Mouse (Mus musculus) embryonic facial prominence, embryonic 12.5 days (tissue): ENCODE data around the gene Dusp7. TPM values are rescaled to one million over a fixed set of nuclear protein-coding genes. Genes with fewer than 3 reads are reported as not detected.

Experiments used
- ATAC-seq: fragments of 200-750 bp; cut with Nextera tagmentation; 2 replicates; pipeline ENCODE4 v1.8.0; 2017; ENCODE audit not compliant: insufficient number of reproducible peaks, insufficient read depth, low FRiP score, low TSS enrichment
- H3K27ac ChIP-seq: fragments of 300-500 bp; sonication (generic); 2 replicates; pipeline ENCODE4 v1.5.1; 2016; ENCODE audit warnings: mild to moderate bottlenecking
- H3K27me3 ChIP-seq: fragments of 300-500 bp; sonication (generic); 2 replicates; pipeline ENCODE4 v1.6.1; 2016; ENCODE audit warnings: mild to moderate bottlenecking, moderate library complexity
- H3K36me3 ChIP-seq: fragments of 300-500 bp; sonication (generic); 2 replicates; pipeline ENCODE4 v1.6.1; 2016; ENCODE audit warnings: mild to moderate bottlenecking
- H3K4me1 ChIP-seq: fragments of 300-500 bp; sonication (generic); 2 replicates; pipeline ENCODE4 v1.6.1; 2016
- H3K4me2 ChIP-seq: fragments of 300-500 bp; sonication (generic); replicated peaks from 2 replicates; pipeline ENCODE4 v1.6.1; 2016; ENCODE audit warnings: mild to moderate bottlenecking, moderate library complexity
- H3K4me3 ChIP-seq: fragments of 300-500 bp; sonication (generic); 2 replicates; pipeline ENCODE4 v1.5.1; 2016; ENCODE audit warnings: mild to moderate bottlenecking
- H3K9ac ChIP-seq: fragments of 300-500 bp; sonication (generic); 2 replicates; pipeline ENCODE4 v1.6.1; 2016; ENCODE audit warnings: mild to moderate bottlenecking, moderate library complexity
- H3K9me3 ChIP-seq: fragments of 300-500 bp; sonication (generic); 2 replicates; pipeline ENCODE4 v1.6.1; 2016; ENCODE audit warnings: mild to moderate bottlenecking, moderate library complexity
- WGBS: fragments of 180-500 bp; shearing (Covaris S2); methylation state at CpG from one replicate; pipeline ENCODE4 v1.1.7; 2016; 5-methylcytosine and 5-hydroxymethylcytosine counted together
- polyA plus RNA-seq: library from polyadenylated mRNA; unstranded; fragments of >200 nt; fragmentation: Nextera tagmentation; extraction: Ambion mirVana; gene quantifications from 2 replicates; pipeline ENCODE4 v1.2.1, GENCODE M21; 2016

Gene Dusp7
- polyA plus RNA-seq, 1 experiment from 2014 or later: 51.1 TPM

DNA sequence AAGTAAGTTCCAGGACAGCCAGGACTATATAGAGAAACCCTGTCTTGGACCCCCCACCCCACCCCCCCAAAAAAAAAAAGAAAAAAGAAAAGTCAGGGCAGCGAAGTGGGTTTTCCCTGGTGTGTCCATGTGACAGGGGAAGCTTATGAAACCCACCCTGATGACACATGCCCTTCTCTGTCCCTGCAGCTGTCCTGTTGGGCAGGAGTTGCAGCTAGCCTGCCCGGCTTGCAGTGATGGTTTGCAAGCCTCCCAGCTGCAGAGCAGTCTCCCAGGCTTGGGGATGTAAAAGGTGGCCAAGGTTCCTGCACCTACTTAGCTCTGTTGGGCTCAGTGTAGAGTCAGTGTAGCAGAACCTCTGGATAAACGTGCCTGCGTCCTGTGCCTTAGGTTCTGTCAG is 28.7 kb upstream of the Dusp7 start:
- H3K4me3 ChIP-seq: no peak overlapping the region
- 74% methylated on average over 4 of the region's 4 CpGs for WGBS
- H3K4me1 ChIP-seq: peaks cover 67% of the 10 kb centered on the region
- no peak overlapping the region for H3K4me2 ChIP-seq
- no peaks in the 10 kb centered on the region for H3K9me3 ChIP-seq
- no peaks in the 10 kb centered on the region for H3K27me3 ChIP-seq
- peak overlapping the region; percentile 98 for H3K27ac ChIP-seq
- H3K36me3 ChIP-seq: no peaks in the 10 kb centered on the region
- ATAC-seq: no peak
- no peak overlapping the region for H3K9ac ChIP-seq

DNA sequence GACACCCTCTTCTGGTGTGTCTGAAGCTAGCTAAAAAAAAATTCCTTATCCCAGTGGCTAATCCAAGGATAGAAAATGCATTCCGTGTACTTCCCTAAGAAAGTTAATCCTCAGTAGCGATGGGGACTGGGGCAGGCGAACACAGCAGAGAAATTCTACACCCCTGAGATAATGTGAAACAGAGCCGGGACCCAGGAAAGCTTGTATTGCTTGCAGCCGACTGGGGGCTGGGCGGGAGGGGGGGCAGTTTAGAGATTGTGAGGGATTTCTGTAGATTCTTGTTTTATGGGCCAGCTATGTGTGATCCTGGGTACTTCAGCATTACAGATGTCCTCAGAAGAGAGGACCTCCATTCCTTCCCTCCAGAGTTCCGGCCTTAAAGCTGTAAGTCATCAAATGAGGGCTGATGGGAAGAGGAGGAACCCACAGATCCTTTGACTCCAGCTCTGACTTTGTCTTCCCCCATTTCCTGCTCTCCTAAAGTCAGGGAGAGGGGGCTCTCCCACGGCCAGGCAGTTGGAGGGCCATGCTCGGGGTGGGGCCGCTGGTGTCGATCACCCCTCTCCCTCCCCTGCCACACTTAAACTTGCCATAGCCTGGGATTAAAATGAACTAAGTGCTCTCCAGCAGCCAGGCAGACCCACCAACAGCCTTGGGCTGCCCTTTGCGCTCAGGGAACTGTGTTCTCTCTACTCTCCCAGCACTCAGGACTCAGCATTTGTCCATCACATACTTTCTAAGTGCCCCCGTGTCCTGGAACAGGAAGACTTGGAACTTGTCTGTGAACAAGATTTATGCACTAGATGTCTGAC is 27.7 kb upstream of the Dusp7 start:
- H3K4me3 ChIP-seq: no peak overlapping the region
- 0 out of 2 replicates have a peak overlapping the region, but pooled peaks have one; percentile 16 for H3K4me2 ChIP-seq
- peaks cover 77% of the 10 kb centered on the region for H3K4me1 ChIP-seq
- 0 out of 2 replicates have a peak overlapping the region, but pooled peaks have one; percentile 0 for H3K9ac ChIP-seq
- H3K36me3 ChIP-seq: no peaks in the 10 kb centered on the region
- no peaks in the 10 kb centered on the region for H3K9me3 ChIP-seq
- H3K27ac ChIP-seq: peak overlapping the region; percentile 98
- ATAC-seq: no peak
- no peaks in the 10 kb centered on the region for H3K27me3 ChIP-seq
- WGBS: 20% methylated on average over 13 of the region's 13 CpGs

DNA sequence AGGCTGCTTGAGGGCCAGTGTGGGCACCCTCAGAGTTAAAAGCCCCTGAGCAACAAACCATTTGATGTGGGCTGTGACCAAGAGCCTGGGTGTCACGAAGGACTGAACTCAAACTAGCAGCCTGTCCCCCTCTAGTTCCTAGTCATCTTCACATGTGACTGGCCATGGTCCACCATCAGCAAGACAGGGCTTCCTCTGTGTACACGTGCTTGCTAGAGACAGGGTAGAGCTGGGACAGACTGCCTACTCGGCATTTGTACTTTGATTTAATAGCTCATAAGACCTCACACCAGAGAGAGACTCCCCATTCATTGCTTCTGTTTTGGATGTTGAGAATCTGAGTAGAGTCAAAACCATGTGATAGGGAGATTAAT is 27.1 kb upstream of the Dusp7 start:
- Histone ChIP-seq H3K9me3 (no peaks in the 10 kb centered on the region), H3K36me3 (no peaks in the 10 kb centered on the region), H3K9ac (0 out of 2 replicates have a peak overlapping the region, but pooled peaks have one; percentile 0), H3K4me1 (peaks cover 79% of the 10 kb centered on the region), H3K4me3 (no peak overlapping the region), H3K27me3 (no peaks in the 10 kb centered on the region), H3K27ac (peak overlapping the region; percentile 98), H3K4me2 (no peak overlapping the region)
- ATAC-seq: no peak
- WGBS: 35% methylated on average over 3 of the region's 3 CpGs

DNA sequence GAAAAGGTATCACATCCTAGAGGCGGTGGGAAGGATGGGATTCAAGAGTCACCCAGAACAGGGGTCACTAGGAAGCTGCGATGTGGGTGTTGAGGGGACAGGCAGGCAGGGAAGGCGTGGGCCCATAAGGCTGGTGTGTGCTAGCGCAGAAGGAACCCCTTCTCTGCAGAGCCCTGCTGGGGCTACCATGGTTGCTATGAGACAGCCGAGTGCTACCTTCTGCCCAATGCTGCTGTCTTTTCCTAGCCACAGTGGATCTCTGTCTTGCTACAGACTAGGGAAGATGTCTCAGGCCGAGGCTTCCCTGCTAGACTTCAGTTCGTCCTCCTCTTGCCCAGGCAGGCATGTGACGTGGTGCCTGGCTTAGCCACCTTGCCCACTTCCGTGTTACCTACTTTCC is 25.9 kb upstream of the Dusp7 start:
- Histone ChIP-seq H3K27ac (peak overlapping the region; percentile 98), H3K36me3 (no peaks in the 10 kb centered on the region), H3K4me1 (peaks cover 68% of the 10 kb centered on the region), H3K9ac (no peak overlapping the region), H3K4me3 (no peak overlapping the region), H3K4me2 (no peak overlapping the region), H3K27me3 (no peaks in the 10 kb centered on the region), H3K9me3 (no peaks in the 10 kb centered on the region)
- 93% methylated on average over 9 of the region's 9 CpGs for WGBS
- ATAC-seq: no peak

DNA sequence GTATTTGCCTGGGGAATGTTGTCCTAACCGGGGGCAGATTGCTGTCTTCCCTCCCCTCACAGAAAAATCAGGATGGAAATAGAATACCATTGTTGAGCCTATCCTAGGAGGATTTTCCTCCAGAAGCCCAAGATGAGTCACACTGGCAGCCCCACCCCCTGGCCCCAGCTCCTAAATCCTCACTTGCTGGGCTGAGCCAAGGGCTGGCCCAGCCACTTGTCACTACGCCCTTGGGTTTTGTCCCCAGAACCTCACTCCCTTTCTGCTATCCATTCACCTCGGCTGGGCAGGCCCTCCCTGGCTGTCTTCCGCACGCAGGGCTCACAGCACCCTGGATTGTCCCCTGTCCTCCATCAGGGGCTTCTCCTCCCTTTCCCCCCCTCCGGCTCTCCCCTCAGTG is 23.3 kb upstream of the Dusp7 start:
- H3K27me3 ChIP-seq: no peaks in the 10 kb centered on the region
- H3K27ac ChIP-seq: peak overlapping the region; percentile 74
- no peaks in the 10 kb centered on the region for H3K36me3 ChIP-seq
- no peak for ATAC-seq
- no peak overlapping the region for H3K4me3 ChIP-seq
- H3K9ac ChIP-seq: peak overlapping the region; percentile 29; the same call in 1 of the 2 replicates
- no peaks in the 10 kb centered on the region for H3K9me3 ChIP-seq
- 35% methylated on average over 6 of the region's 6 CpGs for whole genome bisulfite sequencing
- H3K4me1 ChIP-seq: peaks cover 67% of the 10 kb centered on the region
- H3K4me2 ChIP-seq: no peak overlapping the region; the same call in 1 of the 2 replicates

DNA sequence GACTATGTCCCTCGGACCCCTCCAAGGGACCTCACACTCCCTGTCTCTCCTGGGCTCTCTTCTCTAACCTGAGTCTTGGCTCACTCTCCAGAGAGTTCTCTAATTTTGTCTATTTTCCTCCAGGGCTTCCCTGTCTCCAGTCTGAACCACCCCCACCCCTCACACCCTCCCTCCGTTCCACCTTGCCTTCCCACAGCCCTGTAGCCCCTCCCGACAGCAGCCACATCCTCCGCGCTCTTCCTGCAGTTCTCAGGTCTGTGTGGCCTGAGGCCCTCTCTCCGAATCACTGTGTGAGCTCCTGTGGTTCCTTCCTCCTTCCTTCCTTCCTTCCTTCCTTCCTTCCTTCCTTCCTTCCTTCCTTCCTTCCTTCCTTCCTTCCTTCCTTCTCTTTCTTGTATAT is 22.8 kb upstream of the Dusp7 start:
- ATAC-seq: no peak; the same call in 1 of the 2 replicates
- peak overlapping the region; percentile 74 for H3K27ac ChIP-seq
- no peaks in the 10 kb centered on the region for H3K9me3 ChIP-seq
- no peak overlapping the region for H3K9ac ChIP-seq
- WGBS: 33% methylated on average over 6 of the region's 6 CpGs
- no peaks in the 10 kb centered on the region for H3K27me3 ChIP-seq
- no peaks in the 10 kb centered on the region for H3K36me3 ChIP-seq
- peaks cover 69% of the 10 kb centered on the region for H3K4me1 ChIP-seq
- no peak overlapping the region; the same call in 1 of the 2 replicates for H3K4me2 ChIP-seq
- no peak overlapping the region for H3K4me3 ChIP-seq

DNA sequence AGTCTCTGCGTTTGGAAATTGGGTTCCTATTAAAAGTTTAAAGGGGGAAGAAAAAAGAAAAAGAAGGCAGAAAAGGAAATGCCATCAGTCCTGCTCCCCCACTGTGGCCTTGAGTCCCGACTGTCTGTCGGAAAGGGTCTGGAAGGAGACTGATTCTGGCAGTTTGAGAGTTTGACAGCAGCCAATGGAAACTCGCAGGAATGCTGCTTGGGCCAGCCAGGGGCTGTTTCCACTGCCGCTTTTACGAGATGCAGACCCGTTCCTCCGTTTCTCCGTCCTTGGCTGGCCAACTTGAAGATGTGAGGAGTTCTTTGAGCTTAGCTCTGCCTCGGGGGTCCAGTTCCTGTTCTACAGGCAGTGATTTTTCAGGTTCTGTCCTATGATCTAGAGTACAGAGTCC is 20.2 kb upstream of the Dusp7 start:
- Histone ChIP-seq H3K9ac (peak overlapping the region; percentile 11; the same call in 1 of the 2 replicates), H3K36me3 (no peaks in the 10 kb centered on the region), H3K27me3 (no peaks in the 10 kb centered on the region), H3K4me1 (peaks cover 70% of the 10 kb centered on the region), H3K4me3 (no peak overlapping the region), H3K9me3 (no peaks in the 10 kb centered on the region), H3K4me2 (no peak overlapping the region), H3K27ac (peak overlapping the region; percentile 85)
- no peak for ATAC-seq
- WGBS: 35% methylated on average over 10 of the region's 10 CpGs

DNA sequence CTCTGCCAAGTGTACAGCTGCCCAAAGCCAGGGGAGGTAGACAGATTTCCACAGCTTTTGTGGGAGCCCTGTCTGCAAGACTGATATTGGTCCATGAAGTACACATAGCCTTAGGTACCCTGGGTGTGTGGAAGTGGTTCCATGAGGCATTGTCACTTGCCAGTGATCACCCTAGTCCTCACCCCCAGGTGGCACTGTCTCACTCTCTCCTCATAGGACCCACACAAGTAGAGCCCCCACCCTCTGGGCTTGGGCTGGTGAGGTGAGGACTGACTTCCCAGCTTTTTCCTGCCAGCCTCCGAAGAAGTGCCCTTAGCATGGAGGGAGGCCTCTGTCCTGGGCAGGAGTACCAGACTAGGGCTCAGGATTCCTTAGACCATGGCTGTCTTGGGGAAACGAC is 19.4 kb upstream of the Dusp7 start:
- WGBS: 39% methylated on average over 2 of the region's 2 CpGs
- Histone ChIP-seq H3K9ac (no peak overlapping the region), H3K4me1 (peaks cover 77% of the 10 kb centered on the region), H3K4me3 (no peak overlapping the region), H3K4me2 (no peak overlapping the region), H3K27ac (peak overlapping the region; percentile 85), H3K36me3 (no peaks in the 10 kb centered on the region), H3K9me3 (no peaks in the 10 kb centered on the region), H3K27me3 (no peaks in the 10 kb centered on the region)
- ATAC-seq: no peak

DNA sequence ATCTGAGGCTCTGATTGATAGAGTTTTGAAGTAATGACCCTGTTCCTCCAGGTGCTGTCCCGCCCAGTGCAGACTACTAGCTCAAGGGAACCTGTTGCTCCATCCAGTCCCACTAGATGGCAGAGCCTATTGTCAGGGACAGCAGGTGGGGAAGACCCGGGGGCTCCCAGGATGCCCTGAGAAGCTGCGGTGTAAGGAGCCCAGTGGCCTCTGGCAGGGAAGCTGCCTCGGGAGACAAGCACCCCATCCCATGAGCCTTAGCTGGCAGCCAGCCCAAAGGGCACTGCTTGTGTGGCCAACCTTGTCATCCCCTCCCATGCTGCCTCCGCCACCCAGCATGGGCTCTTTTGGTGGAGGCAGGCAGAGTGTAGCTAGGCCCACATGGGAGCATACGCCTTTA is 17.3 kb upstream of the Dusp7 start:
- Histone ChIP-seq H3K36me3 (no peaks in the 10 kb centered on the region), H3K4me1 (peaks cover 83% of the 10 kb centered on the region), H3K4me3 (no peak overlapping the region), H3K9ac (0 out of 2 replicates have a peak overlapping the region, but pooled peaks have one; percentile 12), H3K9me3 (no peaks in the 10 kb centered on the region), H3K27me3 (no peaks in the 10 kb centered on the region), H3K4me2 (no peak overlapping the region), H3K27ac (peak overlapping the region; percentile 98)
- ATAC-seq: no peak
- WGBS: 64% methylated on average over 6 of the region's 6 CpGs

DNA sequence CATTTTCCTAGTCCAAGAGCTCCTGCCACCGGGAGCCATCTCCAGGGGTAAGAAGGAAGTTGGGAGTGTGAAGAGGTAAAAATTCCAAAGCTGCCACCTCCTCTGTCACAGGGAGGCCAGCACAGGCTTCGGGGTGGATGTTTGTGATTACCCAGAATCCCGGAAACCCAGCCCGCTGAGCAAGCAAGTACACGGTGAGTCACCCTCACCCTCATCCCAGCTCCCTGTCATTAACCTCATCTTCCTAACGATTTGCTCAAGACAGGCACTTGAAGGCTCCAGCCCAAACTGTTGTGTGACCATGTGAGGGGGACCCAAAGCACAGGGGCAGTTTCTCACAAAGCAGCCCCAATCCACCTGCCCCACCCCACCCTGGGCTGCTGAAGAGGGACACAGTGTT is 14.7 kb upstream of the Dusp7 start:
- Histone ChIP-seq H3K4me3 (no peak overlapping the region), H3K27me3 (no peaks in the 10 kb centered on the region), H3K9me3 (no peaks in the 10 kb centered on the region), H3K9ac (no peak overlapping the region), H3K36me3 (no peaks in the 10 kb centered on the region), H3K4me2 (no peak overlapping the region), H3K27ac (peak overlapping the region; percentile 98), H3K4me1 (peaks cover 95% of the 10 kb centered on the region)
- no peak for ATAC-seq
- WGBS: 47% methylated on average over 6 of the region's 6 CpGs

DNA sequence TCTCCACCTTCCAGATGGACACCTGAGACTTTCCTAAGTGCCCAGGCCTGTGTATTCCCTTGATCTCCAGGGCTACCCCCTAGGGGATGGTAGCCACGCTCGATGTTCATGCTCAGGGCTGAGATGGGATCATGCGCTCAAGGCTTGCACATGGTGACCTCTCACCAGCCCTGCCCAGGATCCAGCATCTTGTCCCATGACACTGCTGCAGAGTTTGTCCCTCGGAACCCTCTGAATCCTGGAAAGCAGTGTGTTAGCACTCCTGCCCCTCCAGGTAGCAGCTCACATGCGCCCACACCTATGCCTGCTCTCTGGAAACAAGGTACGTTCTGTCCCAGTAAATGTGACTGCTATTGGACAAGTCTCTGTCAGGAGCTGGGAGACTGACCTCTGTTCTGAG is 13.6 kb upstream of the Dusp7 start:
- peaks cover 88% of the 10 kb centered on the region for H3K4me1 ChIP-seq
- no peaks in the 10 kb centered on the region for H3K36me3 ChIP-seq
- H3K4me2 ChIP-seq: no peak overlapping the region
- no peak overlapping the region; the same call in 1 of the 2 replicates for H3K9ac ChIP-seq
- H3K27ac ChIP-seq: peak overlapping the region; percentile 98
- WGBS: 70% methylated on average over 6 of the region's 6 CpGs
- no peak overlapping the region for H3K4me3 ChIP-seq
- no peak for ATAC-seq
- H3K27me3 ChIP-seq: no peaks in the 10 kb centered on the region
- H3K9me3 ChIP-seq: no peaks in the 10 kb centered on the region
